Mouse (Mus musculus) colon, adult 2 months (tissue): Measurements from ENCODE around the gene Atpaf1. TPM values are rescaled to one million over a fixed set of nuclear protein-coding genes. Genes with fewer than 3 reads are reported as not detected.

ENCODE experiments used
- polyA plus RNA-seq: library from polyadenylated mRNA; depleted of rRNA; stranded (reverse); fragments of >200 nt; gene quantifications from 2 replicates; pipeline ENCODE4 v1.2.3, GENCODE M21; 2012; rRNA removed

The Atpaf1 gene
- polyA plus RNA-seq: 41.3 and 58.8 TPM in 2 replicates

DNA sequence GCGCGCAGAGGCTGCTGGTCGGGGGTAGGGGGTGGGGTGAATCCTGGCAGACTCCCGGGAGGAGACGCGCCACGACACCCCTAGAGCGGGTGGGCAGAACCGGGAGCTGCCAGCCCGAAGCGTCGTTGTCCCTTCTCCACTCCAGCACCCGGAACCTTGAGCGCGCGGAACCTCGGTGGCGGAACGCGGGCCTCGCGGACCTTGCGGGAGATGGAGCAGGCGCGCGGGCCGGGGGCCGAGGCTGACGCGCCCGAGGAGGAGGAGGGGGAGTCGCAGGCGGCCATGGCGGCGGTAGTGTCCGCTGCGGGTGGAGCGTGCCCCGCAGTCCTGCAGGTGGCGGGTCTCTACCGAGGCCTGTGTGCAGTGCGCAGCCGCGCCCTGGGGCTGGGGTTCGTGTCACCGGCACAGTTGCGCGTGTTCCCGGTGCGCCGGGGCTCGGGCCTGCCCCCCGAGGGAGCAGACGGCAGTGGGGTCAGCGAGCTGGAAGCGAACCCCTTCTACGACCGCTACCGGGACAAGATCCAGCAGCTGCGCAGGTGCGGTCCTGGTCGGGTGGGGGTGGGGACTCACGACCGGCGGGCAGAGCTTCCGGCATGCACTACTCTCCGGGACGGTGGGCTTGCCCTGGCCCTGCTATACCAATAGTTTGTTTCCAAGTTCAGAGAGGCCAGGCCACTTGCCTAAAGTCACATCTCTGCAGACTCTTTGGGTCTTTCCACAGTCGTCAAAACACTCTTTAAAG, at the start of gene Atpaf1:
Gene Atpaf1, plus strand, starts transcription at position 44 of the 742 bp plus-strand sequence.

GRCm38 (mm10) chr4:115737551-115738041, 47.0 kb upstream of the Atpaf1 start, which contains the start of gene Efcab14:
Efcab14 (plus strand) TSS chr4:115737744.

DNA sequence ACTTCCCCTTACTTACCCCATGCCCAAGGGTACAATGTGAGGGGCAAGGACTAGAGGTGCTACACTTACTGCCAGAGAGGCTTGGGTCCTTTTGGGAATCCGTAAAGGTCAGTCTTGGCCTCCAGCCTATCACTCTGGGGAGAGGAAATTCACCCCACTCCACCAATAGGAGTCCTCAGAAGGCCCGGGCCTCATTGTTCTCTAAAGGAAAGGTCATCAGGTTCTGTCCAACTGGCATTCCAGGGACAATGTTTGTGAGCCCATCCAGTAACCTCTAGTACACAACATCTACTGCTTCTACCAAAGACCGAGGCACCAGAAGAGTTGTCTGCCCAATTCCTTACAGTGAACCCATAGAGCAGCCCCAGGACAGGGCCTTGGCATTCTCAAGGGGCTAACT, 3.7 kb upstream of the Atpaf1 start, which contains the start of gene Tex38:
Gene Tex38, minus strand, starts transcription at position 101 of the 400 bp plus-strand sequence.

GRCm38 (mm10) chr4:115827888-115828571, 43.4 kb downstream of the Atpaf1 start, which contains the start of gene Mob3c:
Mob3c (plus strand) TSS chr4:115828092.

DNA sequence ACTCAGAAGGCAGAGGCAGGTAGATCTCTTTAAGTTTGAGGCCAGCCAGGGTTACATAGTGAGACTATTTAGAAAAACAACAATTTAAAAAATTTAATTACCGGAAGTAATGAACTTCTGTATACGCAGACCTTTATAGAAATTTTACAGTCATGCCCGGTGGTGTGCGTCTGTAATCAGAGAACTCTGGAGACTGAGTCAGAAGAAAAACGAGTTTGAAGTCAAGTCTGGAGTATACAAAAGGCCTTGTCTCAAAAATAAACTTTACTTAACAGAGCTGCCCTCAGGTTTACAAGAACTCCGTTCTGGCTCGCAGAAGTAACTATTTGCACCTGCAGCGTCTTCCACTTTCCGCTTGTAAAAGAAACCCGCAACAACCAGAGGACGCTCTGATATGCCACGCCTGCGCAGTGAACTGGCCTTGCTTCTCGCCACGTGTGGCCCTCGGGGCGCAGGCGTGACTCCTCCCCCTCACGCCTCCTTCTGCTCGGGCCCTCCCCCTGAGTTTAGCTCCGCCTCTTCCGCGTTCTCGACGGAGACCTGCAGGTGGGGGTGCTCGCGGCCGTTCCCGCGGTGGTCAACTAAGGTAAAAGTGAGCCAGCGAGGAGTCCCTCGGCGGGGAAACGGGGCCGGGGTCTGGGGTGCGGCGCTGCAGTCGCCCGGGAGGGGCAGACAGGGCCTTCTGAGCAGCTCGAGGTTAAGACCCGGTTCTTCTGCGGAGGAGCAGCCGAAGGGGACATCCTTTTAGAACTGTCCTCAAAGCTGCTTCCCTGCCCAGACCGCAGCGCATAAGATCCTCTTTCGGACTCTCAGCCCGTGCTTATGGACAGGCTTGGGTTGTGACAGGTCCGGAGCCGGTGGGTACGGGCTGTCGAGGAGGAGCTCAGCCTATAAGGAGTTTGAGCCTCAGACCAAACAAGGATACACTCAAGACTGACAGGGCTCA, 54.4 kb downstream of the Atpaf1 start, which contains the start of gene Mknk1:
Gene Mknk1, plus strand, starts transcription at position 503 of the 946 bp plus-strand sequence.

Other genes with a start within 250 kb of the Atpaf1 start
- gene Cyp4a31, start 221.2 kb upstream of the Atpaf1 start, polyA plus RNA-seq: not detected in 2 replicates
- gene Cyp4a32, start 183.8 kb upstream of the Atpaf1 start, polyA plus RNA-seq: not detected in 2 replicates
- 14.0 and 31.0 TPM in 2 replicates for gene Cyp4b1, start 137.1 kb upstream of the Atpaf1 start, polyA plus RNA-seq
- 32.9 and 33.9 TPM in 2 replicates for gene Efcab14, start 47.1 kb upstream of the Atpaf1 start, polyA plus RNA-seq
- gene Tex38, start 3.8 kb upstream of the Atpaf1 start, polyA plus RNA-seq: 0.30 TPM in 1 of 2 replicates, not detected in the other
- gene Mob3c, start 43.3 kb downstream of the Atpaf1 start, polyA plus RNA-seq: 30.4 and 39.2 TPM in 2 replicates
- gene Mknk1, start 54.4 kb downstream of the Atpaf1 start, polyA plus RNA-seq: 29.5 and 30.2 TPM in 2 replicates
- not detected in 2 replicates for gene Kncn, start 99.6 kb downstream of the Atpaf1 start, polyA plus RNA-seq
- gene 6430628N08Rik, start 105.9 kb downstream of the Atpaf1 start, polyA plus RNA-seq: not detected in 2 replicates
- gene Dmbx1, start 155.1 kb downstream of the Atpaf1 start, polyA plus RNA-seq: not detected in 2 replicates
- 40.5 and 63.8 TPM in 2 replicates for gene Faah, start 233.1 kb downstream of the Atpaf1 start, polyA plus RNA-seq